Mouse (Mus musculus) ovary, adult 18-20 months (tissue): ENCODE data around the gene Pum2.
"Not testable (repeated sequence)": the region's sequence is repeated elsewhere in the genome, so short reads cannot be mapped to it uniquely, and the experiment has no call there.

ENCODE experiments used
- DNase-seq: peaks from one replicate; pipeline ENCODE4 v3.0.0; 2022; ENCODE audit warnings: low spot score, mixed read lengths

The Pum2 gene

GRCm38 (mm10) chr12:8669421-8669820, 4.5 kb upstream of the Pum2 start:
- no peak for DNase-seq

DNA sequence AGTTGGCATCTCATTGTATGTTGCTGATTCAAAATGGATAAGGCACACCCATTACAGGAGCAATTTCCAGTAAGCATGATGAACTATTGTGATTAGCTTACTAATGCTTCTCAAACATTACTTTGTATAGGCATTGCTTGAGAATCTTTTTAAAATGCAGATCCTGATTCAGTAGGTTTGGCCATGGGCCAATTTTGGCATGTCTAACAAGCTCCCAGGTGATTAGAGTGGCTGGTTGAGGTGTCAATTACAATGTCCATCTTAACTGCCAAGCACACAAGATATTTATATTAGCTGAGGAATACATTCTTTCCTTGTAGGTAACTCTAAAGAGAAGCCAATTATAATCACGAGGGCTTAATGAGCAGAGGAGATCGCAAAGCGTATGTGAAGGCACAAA, 4.1 kb upstream of the Pum2 start:
- no peak for DNase-seq

GRCm38 (mm10) chr12:8673121-8673973, 587 bp upstream of the Pum2 start:
- no peak for DNase-seq

DNA sequence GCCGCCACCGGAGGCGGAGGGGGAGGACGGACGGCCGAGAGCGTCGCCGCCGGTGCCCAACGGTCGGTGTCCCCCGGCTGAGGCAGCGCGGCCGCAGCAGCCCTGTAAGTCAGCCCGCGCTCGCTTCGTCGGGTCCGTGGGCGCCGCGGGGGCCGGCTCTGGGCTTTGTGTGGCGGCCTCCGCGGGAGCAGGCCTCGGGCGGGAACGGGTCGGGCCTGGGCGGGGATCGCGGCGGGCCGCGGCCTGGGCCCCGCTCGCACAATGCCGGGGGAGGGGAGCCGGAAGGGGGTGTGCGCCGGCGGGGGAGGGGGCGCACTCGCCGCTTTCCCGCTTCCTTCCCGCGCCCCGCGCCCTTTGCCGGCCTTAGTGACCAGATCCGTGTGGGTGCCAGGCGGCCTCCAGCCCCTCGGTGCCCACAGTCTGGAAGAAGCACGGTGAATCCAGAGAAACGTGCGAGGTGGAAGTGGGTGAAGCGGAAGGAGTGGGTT, 487 bp downstream of the Pum2 start:
- no peak for DNase-seq

DNA sequence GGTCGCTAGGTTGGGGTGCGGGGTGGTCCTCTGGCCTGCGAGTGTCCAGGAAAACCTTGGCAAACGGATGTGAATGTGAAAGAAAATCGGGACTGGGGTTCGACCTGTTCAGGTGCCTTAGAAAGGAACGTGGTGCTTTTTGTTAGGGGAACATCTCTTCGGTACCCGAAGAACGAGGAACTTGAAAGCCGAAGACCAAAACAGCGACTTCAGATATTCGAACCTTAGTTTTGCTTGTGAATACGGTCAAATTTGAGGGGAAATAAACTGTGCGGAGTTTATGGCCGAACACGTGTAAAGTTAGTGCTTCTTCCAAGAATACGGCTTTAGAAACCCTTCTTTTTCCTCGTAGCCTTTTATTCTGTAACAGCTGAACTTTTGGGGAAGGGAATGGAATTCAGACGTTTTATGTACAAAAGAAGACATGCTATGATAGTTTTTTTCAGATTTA, 982 bp downstream of the Pum2 start:
- no peak for DNase-seq

DNA sequence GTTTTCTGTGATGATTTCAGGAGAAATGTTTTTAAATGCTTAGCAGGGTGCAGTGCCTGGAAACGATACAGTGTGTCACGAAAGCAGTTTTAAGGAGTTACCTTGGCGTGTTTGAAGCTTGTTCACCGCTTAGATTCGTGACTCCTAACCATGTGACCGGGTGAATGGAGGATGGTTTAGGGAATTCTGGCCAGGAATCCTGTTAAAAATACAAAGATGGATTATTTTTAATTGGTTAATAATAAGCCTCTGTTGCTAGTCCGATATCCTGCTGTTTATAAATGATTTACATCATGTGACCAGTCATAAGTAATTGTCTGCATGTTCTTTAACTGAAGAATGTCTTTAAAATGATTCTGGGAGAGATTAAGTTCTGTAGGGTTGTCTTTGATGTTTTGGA, 1.4 kb downstream of the Pum2 start:
- DNase-seq, result no peak

- DNase-seq, result no peak
Measured at GRCm38 (mm10) chr12:8676341-8676740, 2.4 kb downstream of the Pum2 start.

DNA sequence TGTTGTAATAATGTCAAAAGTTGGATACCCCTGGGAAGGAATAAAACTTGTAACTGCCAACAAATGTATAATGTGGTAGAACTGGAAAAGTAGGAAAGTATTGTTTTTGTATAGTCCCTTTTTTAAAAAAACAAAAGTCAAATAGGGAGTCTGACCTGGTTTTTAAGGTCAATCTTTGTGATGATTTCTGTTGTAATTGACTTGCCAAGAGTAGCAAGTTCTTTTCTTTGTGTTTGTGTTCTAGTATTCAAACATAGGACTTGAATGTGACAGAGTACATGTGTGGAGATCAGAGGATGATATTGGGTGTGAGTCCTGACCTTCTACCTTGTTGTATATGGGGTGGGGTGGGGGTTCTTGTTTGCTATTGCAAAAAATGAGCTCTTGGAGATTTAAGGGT, 4.0 kb downstream of the Pum2 start:
- no peak for DNase-seq

DNA sequence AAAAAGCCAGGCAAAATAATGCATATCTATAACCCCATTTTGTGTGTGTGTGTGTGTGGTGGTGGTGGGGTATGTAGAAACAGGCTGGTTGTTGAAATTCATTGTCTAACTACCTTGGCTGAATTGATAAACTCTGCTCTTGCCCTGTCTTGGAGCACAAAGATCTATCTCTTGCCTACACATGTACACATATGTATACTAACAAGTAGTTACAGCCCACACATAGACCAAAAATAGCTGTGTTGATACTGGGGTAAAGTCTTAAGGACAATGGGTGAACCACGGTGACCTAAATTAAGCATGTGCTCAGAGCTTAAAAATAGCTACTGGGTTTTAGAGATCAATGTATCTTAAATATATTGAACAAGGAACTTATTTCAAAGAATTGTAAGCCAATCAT, 10.3 kb downstream of the Pum2 start:
- DNase-seq, result no peak

- DNase-seq, result no peak
Measured at GRCm38 (mm10) chr12:8685036-8685435, 11.1 kb downstream of the Pum2 start.

DNA sequence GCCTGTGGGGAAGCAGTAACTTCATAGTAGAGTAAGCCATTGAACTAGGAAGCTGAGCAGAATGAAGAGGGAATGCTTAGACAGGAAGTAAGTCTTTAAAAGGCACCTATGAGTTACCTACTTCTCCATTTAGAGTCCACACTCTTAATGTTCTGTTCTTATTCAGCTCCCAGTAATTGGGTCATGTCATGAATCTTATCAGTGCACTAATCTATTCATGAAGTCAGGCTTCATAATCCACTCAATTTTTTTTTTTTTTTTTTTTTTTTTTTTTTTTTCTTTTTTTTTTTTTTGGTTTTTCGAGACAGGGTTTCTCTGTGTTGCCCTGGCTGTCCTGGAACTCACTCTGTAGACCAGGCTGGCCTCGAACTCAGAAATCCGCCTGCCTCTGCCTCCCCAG, 15.9 kb downstream of the Pum2 start:
- DNase-seq, result not testable (repeated sequence)

GRCm38 (mm10) chr12:8698895-8699294, 25.0 kb downstream of the Pum2 start:
- DNase-seq, result no peak

- DNase-seq, result no peak
Measured at GRCm38 (mm10) chr12:8703988-8704387, 30.1 kb downstream of the Pum2 start.

GRCm38 (mm10) chr12:8708876-8709275, 34.9 kb downstream of the Pum2 start:
- DNase-seq, result no peak

DNA sequence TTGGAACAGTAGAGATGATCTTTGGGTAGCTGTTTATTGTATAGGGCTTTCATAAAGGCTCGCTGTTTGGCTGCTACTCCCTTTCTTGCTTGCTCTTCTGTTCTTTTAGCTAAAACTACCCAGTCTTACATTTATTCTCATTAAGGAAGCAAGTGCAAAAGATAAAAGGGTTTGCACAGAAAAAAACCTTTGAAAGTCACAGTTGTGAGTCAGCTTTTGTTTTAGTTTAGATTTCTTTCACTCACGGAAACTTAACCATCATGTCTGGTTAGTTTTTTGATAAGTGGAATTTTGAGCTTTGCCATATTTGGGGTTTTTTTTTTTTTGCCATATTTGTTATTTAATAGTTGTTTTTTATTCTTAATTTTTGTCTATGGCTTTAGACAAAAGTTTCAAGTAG, 38.7 kb downstream of the Pum2 start:
- DNase-seq, result no peak

DNA sequence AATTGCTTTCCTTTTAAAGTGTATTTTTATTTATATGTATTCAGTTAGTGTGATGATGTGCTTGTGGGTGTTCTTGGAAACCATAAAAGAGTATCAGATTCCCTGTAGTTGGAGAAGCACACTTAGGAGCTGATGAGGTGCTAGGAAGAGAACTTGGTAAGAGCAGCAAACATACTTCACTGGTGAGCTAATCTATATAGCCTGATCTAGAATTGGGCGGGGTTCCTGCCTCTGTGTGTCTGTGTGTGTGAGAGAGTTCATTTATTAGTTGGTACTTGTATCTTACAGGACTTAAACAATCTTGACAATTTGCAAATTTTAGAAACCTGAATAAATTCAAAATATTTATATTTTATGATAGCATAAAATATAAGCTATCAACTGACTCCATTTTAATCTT, 42.2 kb downstream of the Pum2 start:
- no peak for DNase-seq

GRCm38 (mm10) chr12:8726890-8727289, 53.0 kb downstream of the Pum2 start:
- DNase-seq, result no peak

DNA sequence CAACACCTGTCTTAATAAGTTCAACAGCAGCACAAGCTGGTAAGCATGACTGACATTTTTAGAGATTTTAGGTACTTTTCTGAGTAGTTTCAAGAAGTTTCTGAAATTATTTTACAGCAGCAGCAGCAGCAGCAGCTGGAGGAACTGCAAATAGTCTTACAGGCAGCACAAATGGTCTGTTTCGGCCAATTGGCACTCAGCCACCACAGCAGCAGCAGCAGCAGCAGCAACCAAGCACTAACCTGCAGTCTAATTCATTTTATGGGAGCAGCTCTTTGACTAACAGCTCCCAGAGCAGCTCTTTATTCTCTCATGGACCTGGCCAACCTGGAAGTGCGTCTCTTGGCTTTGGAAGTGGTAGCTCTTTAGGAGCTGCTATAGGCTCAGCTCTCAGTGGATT, 54.8 kb downstream of the Pum2 start:
- DNase-seq, result no peak

- DNase-seq, result no peak
Measured at GRCm38 (mm10) chr12:8753654-8754053, 79.7 kb downstream of the Pum2 start.

GRCm38 (mm10) chr12:8754116-8754515, 80.2 kb downstream of the Pum2 start:
- no peak for DNase-seq

DNA sequence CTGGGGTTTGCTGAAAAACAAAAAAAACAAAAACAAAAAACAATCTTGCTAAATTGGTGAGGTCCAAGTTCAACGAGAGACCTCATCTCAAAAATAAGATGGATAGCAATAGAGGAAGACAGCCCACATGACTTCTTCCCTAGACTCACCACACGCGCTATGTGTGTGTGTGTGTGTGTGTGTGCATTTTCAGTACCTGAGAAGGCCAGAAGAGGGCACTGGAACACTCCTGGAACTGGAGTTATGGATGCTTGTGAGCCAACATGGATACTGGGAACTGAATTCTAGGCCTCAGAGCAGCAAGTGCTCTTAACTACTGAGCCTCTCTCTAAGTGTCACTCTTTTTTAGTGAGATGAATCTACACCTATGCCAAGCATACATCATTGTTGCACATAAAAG, 84.1 kb downstream of the Pum2 start:
- no peak for DNase-seq

- no peak for DNase-seq
Measured at GRCm38 (mm10) chr12:8759115-8759514, 85.2 kb downstream of the Pum2 start.

DNA sequence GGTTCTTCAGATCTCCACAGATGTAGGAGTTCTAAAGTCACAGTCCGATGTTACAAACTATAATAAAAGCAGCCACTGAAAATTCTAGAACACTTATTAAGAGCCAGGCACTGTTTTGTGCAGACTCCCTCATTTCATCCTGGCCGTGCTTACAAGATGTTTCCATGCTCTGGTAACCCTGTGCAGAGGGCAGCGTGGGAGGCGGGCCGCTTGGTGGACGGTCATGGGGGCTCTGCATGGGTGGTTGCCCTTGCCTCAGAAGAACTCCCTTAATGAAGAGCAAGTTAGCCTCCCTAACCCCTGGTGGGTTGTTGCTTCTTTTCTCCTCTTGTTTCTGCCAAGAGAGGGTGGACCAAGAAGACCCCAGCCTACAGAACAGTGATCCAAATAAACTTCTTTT, 85.8 kb downstream of the Pum2 start:
- no peak for DNase-seq

- DNase-seq, result no peak
Measured at GRCm38 (mm10) chr12:8760561-8760960, 86.6 kb downstream of the Pum2 start.
